Mouse (Mus musculus) intestine, postnatal 0 days (tissue): ENCODE results near the gene Fndc10. TPM values are rescaled to one million over a fixed set of nuclear protein-coding genes. Genes with fewer than 3 reads are reported as not detected.
"Not testable (repeated sequence)": the region's sequence is repeated elsewhere in the genome, so short reads cannot be mapped to it uniquely, and the experiment has no call there.

Experiments used
- ATAC-seq: fragments of 200-750 bp; cut with Nextera tagmentation; 2 replicates; pipeline ENCODE4 v1.8.0; 2017; ENCODE audit warnings: mild to moderate bottlenecking, moderate TSS enrichment, moderate library complexity
- H3K27ac ChIP-seq: fragments of 300-500 bp; sonication (generic); 2 replicates; pipeline ENCODE4 v1.5.1; 2014; ENCODE audit warnings: mild to moderate bottlenecking, low read depth, low read length, moderate library complexity
- H3K27me3 ChIP-seq: fragments of 300-500 bp; sonication (generic); replicated peaks from 2 replicates; pipeline ENCODE4 v1.6.1; 2014; ENCODE audit warnings: low read length, mixed read lengths; ENCODE audit not compliant: control insufficient read depth, insufficient read depth
- H3K36me3 ChIP-seq: fragments of 300-500 bp; sonication (generic); 2 replicates; pipeline ENCODE4 v1.6.1; 2014; ENCODE audit warnings: mild to moderate bottlenecking, moderate library complexity; ENCODE audit not compliant: control insufficient read depth, insufficient read depth
- H3K4me1 ChIP-seq: fragments of 300-500 bp; sonication (generic); replicated peaks from 2 replicates; pipeline ENCODE4 v1.6.1; 2014; ENCODE audit warnings: antibody characterized with exemption, low read length, mixed read lengths; ENCODE audit not compliant: control insufficient read depth, insufficient read depth
- H3K4me2 ChIP-seq: fragments of 300-500 bp; sonication (generic); replicated peaks from 2 replicates; pipeline ENCODE4 v1.6.1; 2014; ENCODE audit warnings: low read depth, mild to moderate bottlenecking, moderate library complexity
- H3K4me3 ChIP-seq: fragments of 300-500 bp; sonication (generic); 2 replicates; pipeline ENCODE4 v1.5.1; 2014; ENCODE audit warnings: low read depth, low read length
- H3K9ac ChIP-seq: fragments of 300-500 bp; sonication (generic); 2 replicates; pipeline ENCODE4 v1.6.1; 2014; ENCODE audit warnings: mild to moderate bottlenecking, low read depth, low read length
- H3K9me3 ChIP-seq: fragments of 300-500 bp; sonication (generic); 2 replicates; pipeline ENCODE4 v1.6.1; 2016; ENCODE audit warnings: mixed run types; ENCODE audit not compliant: control insufficient read depth
- CTCF ChIP-seq: sonication (generic); IDR thresholded peaks from 2 replicates; pipeline ENCODE4 v1.5.1; 2016; ENCODE audit warnings: low read depth, mild to moderate bottlenecking, control low read depth, antibody characterized with exemption, moderate library complexity
- WGBS: fragments of 180-500 bp; shearing (Covaris S2); extraction: QIAGEN DNeasy Blood & Tissue Kit; methylation state at CpG from one replicate; pipeline ENCODE4 v1.1.7; 2014; 5-methylcytosine and 5-hydroxymethylcytosine counted together
- polyA plus RNA-seq: library from polyadenylated mRNA; unstranded; fragments of >200 nt; fragmentation: Nextera tagmentation; extraction: Ambion mirVana; gene quantifications from 2 replicates; pipeline ENCODE4 v1.2.1, GENCODE M21; 2015

The Fndc10 gene
- polyA plus RNA-seq, 1 experiment from 2014 or later = 5.5 TPM

- Histone ChIP-seq H3K9ac (no peak overlapping the region), H3K4me1 (no peaks in the 10 kb centered on the region), H3K9me3 (no peaks in the 10 kb centered on the region), H3K36me3 (peaks cover 48% of the 10 kb centered on the region), H3K27ac (no peak overlapping the region; the same call in 1 of the 2 replicates), H3K27me3 (no peaks in the 10 kb centered on the region), H3K4me2 (no peak overlapping the region), H3K4me3 (no peak overlapping the region)
- no peak for ATAC-seq
- WGBS = 79% methylated on average over 37 of the region's 37 CpGs
- TF ChIP-seq CTCF = no peak
Measured at GRCm38 (mm10) chr4:155739741-155740636, 45.8 kb downstream of the Fndc10 start.

GRCm38 (mm10) chr4:155740681-155741080, 46.5 kb downstream of the Fndc10 start:
- WGBS = 88% methylated on average over 10 of the region's 10 CpGs
- not testable (repeated sequence) for H3K9ac ChIP-seq
- H3K36me3 ChIP-seq = peaks cover 54% of the 10 kb centered on the region

GRCm38 (mm10) chr4:155742684-155743083, 48.5 kb downstream of the Fndc10 start:
- Histone ChIP-seq H3K36me3 (peaks cover 72% of the 10 kb centered on the region), H3K4me3 (no peak overlapping the region), H3K27ac (no peak overlapping the region), H3K4me2 (no peak overlapping the region), H3K27me3 (no peaks in the 10 kb centered on the region), H3K9ac (no peak overlapping the region), H3K9me3 (no peaks in the 10 kb centered on the region), H3K4me1 (no peaks in the 10 kb centered on the region)
- ATAC-seq = no peak
- TF ChIP-seq CTCF = no peak
- WGBS = 86% methylated on average over 5 of the region's 5 CpGs

More at GRCm38 (mm10) chr4:155740681-155741080, 46.5 kb downstream of the Fndc10 start:
- H3K27me3 ChIP-seq, H3K4me2 ChIP-seq, H3K4me3 ChIP-seq, ATAC-seq, H3K9me3 ChIP-seq, H3K4me1 ChIP-seq, H3K27ac ChIP-seq: not testable (repeated sequence)

GRCm38 (mm10) chr4:155744474-155744873, 50.3 kb downstream of the Fndc10 start:
- no peak for TF ChIP-seq CTCF
- Histone ChIP-seq H3K4me1 (no peaks in the 10 kb centered on the region), H3K36me3 (peaks cover 87% of the 10 kb centered on the region), H3K27ac (no peak overlapping the region), H3K4me3 (no peak overlapping the region), H3K27me3 (no peaks in the 10 kb centered on the region), H3K9me3 (no peaks in the 10 kb centered on the region), H3K4me2 (no peak overlapping the region), H3K9ac (no peak overlapping the region)
- no peak for ATAC-seq
- WGBS = 90% methylated on average over 8 of the region's 8 CpGs

GRCm38 (mm10) chr4:155745136-155745535, 51.0 kb downstream of the Fndc10 start:
- H3K4me2 ChIP-seq = no peak overlapping the region
- no peak for ATAC-seq
- no peak for TF ChIP-seq CTCF
- H3K27ac ChIP-seq = no peak overlapping the region
- peaks cover 89% of the 10 kb centered on the region for H3K36me3 ChIP-seq
- no peak overlapping the region for H3K9ac ChIP-seq
- H3K9me3 ChIP-seq = no peaks in the 10 kb centered on the region
- H3K4me1 ChIP-seq = no peaks in the 10 kb centered on the region
- no peak overlapping the region for H3K4me3 ChIP-seq
- H3K27me3 ChIP-seq = no peaks in the 10 kb centered on the region
- 90% methylated on average over 5 of the region's 5 CpGs for WGBS

Other genes starting within 250 kb of the Fndc10 start
- 15.9 and 16.2 TPM in 2 replicates for gene Tmem52, start 225.2 kb upstream of the Fndc10 start, polyA plus RNA-seq
- 336 and 354 TPM in 2 replicates for gene Gnb1, start 203.0 kb upstream of the Fndc10 start, polyA plus RNA-seq
- 46.7 and 49.2 TPM in 2 replicates for gene Nadk, start 132.0 kb upstream of the Fndc10 start, polyA plus RNA-seq
- 5.1 and 6.1 TPM in 2 replicates for gene Slc35e2, start 92.9 kb upstream of the Fndc10 start, polyA plus RNA-seq
- gene Cdk11b, start 69.5 kb upstream of the Fndc10 start, polyA plus RNA-seq = 60.3 and 73.0 TPM in 2 replicates
- not detected in 2 replicates for gene Gm10563, start 48.9 kb upstream of the Fndc10 start, polyA plus RNA-seq
- 31.3 and 37.0 TPM in 2 replicates for gene Mmp23, start 41.0 kb upstream of the Fndc10 start, polyA plus RNA-seq
- gene Mib2, start 25.1 kb upstream of the Fndc10 start, polyA plus RNA-seq = 8.2 and 10.5 TPM in 2 replicates
- gene Ssu72, start 10.5 kb downstream of the Fndc10 start, polyA plus RNA-seq = 167 and 171 TPM in 2 replicates
- gene Tmem240, start 40.5 kb downstream of the Fndc10 start, polyA plus RNA-seq = 0.13 and 0.24 TPM in 2 replicates
- gene Atad3a, start 66.8 kb downstream of the Fndc10 start, polyA plus RNA-seq = 39.6 and 40.4 TPM in 2 replicates
- 17.4 and 17.8 TPM in 2 replicates for gene Vwa1, start 80.4 kb downstream of the Fndc10 start, polyA plus RNA-seq
- 0.64 and 0.68 TPM in 2 replicates for gene Tmem88b, start 91.5 kb downstream of the Fndc10 start, polyA plus RNA-seq
- not detected in 2 replicates for gene Ankrd65, start 96.1 kb downstream of the Fndc10 start, polyA plus RNA-seq
- gene Mrpl20, start 108.5 kb downstream of the Fndc10 start, polyA plus RNA-seq = 203 and 212 TPM in 2 replicates
- 54.7 and 65.1 TPM in 2 replicates for gene Ccnl2, start 118.1 kb downstream of the Fndc10 start, polyA plus RNA-seq
- gene Aurkaip1, start 136.9 kb downstream of the Fndc10 start, polyA plus RNA-seq = 152 and 153 TPM in 2 replicates
- gene Mxra8, start 145.3 kb downstream of the Fndc10 start, polyA plus RNA-seq = 38.5 and 39.9 TPM in 2 replicates
- gene Dvl1, start 153.1 kb downstream of the Fndc10 start, polyA plus RNA-seq = 6.3 and 6.5 TPM in 2 replicates
- 0.16 and 0.22 TPM in 2 replicates for gene Tas1r3, start 169.0 kb downstream of the Fndc10 start, polyA plus RNA-seq
- 17.4 and 19.2 TPM in 2 replicates for gene Cptp, start 175.1 kb downstream of the Fndc10 start, polyA plus RNA-seq
- gene Ints11, start 175.2 kb downstream of the Fndc10 start, polyA plus RNA-seq = 19.9 and 20.9 TPM in 2 replicates
- 23.6 and 23.8 TPM in 2 replicates for gene Pusl1, start 197.4 kb downstream of the Fndc10 start, polyA plus RNA-seq
- gene Acap3, start 197.5 kb downstream of the Fndc10 start, polyA plus RNA-seq = 4.4 TPM in 2 replicates
- 101 and 104 TPM in 2 replicates for gene Ube2j2, start 249.5 kb downstream of the Fndc10 start, polyA plus RNA-seq